Mouse (Mus musculus) mouse embryonic stem cell (cell line): Measurements from ENCODE around the gene Stat5a.

Experiments used
- in situ Hi-C, 2 experiments: fragments of 300-500 bp; cut with MboI; formaldehyde crosslinking; loops; 1 replicate in 1 of 2; 3 replicates in 1 of 2; pipeline ENCODE4 v1.14.3; 2019 to 2020; ENCODE audit warnings: low sequenced_read_pairs in 2 of 2, low pct_unique_long_range_greater_than_20kb in 1 of 2, mixed read lengths in 1 of 2; ENCODE audit not compliant: unreplicated experiment in 1 of 2

Gene Stat5a

DNA sequence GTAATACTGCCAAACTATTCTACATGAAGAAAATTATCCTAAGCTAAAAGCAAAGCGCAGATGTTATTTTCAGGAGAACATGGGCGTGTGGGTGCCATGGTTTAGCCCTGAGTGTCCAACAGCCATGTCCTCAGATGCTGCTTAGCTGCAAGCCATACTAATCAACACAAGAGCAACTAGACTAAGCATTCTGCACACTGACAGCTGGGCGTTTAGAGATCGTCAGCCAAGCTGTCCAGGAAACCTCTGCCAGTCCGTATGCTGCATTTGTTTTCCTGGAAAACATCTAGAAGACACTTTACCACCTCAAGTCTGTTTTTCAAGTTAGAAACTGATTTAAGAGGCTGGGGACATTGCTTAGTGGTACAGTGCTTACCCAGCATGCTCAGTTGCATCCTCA lies 55.3 kb downstream of the Stat5a start:
- in situ Hi-C loops = no loop called here

DNA sequence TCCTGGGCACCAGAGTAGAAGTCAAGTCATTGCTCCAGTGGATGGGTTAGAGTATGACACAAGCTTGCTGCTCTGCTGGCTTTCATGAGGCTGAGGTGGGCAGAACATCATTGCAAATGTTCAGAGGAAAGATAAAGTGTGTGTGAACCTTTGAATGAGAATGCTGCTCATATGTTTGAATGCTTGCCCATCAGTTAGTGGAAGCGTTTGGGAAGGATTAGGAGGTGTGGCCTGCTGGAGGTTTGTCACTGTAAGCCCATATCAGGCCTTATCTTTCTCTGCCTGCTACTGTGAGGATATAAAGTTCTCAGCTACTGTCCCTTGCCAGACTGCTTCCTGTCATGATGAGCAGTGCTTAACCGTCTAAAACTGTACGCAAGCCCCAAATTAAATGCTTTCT lies 55.9 kb downstream of the Stat5a start:
- in situ Hi-C loops = no loop called here

DNA sequence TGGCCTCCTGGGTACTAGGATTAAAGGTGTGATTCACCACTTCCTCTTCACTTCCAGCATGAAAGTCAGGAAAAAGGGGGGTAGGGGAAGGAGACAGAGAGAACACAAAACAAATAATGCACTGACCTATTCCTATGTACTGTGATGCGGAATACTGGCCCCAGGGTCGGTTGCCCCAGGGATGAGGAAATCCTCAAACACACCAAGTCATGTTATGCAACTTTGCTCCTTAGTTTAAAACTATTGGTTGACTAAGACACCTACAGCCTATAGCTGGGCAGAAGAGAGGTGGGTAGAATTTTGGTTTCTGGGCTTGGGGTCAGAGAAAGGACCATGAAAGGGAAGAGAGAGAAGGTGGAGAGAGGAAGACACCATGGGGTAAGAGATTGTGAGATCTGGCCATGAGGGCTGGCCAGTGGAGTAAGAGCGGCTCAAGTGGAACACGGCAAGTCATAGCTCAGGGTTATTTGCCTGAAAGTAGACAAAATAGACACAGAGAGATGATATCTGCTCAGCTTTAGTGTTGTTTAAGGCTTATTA lies 57.4 kb downstream of the Stat5a start:
- in situ Hi-C loops = no loop called here

DNA sequence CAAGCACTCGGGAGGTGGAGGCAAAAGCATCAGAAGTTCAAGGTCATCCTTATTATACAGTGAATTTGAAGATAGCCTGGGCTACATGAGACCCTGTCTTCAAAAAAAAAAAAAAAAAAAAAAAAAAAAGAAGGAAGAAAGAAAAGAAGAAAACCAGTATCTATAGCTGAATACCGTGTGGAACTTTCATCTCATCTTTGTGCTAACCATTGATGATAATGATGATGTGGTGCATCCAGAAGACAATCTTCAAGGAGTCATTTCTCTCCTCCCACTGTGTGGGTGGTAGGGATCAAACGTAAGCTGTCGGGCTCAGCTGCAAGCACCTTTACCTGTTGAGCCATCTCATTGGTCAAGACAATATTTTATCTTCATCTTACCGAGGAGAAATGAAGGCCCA lies 58.9 kb downstream of the Stat5a start:
- in situ Hi-C loops = no loop called here

DNA sequence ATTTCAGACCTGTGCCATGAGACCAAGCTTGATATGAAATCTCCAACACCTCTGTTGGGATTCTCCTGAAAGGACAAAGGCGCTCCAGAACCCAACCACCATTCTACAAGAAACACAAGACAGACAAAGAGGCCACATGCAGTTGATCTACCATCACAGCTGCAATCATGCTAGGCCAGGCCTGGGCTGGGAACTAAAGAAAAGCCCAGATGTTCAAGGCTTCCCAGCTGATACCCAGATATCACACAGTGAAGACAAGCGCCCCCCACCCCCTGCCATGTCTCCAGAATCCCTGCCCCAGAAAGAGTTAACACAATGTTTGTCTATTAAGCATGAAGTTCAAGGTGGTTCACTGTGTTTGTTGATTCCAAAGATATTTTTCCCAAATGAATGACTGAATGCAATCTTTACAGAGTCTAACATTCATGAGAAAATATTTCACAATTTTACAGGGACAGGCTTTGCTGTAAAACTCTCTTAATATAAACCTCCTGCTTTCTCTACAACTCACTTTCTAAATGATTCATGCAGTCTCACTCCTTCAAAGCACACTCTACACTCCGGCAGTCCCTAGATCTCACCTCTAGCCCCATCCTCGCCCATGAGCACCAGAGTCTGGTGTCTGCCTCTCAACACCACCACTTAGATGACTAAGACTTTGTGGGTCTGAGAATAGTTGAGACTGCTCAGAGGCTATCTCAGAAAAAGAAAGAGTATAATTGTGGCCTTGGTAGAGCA lies 61.9 kb downstream of the Stat5a start:
- in situ Hi-C loops = no loop called here

DNA sequence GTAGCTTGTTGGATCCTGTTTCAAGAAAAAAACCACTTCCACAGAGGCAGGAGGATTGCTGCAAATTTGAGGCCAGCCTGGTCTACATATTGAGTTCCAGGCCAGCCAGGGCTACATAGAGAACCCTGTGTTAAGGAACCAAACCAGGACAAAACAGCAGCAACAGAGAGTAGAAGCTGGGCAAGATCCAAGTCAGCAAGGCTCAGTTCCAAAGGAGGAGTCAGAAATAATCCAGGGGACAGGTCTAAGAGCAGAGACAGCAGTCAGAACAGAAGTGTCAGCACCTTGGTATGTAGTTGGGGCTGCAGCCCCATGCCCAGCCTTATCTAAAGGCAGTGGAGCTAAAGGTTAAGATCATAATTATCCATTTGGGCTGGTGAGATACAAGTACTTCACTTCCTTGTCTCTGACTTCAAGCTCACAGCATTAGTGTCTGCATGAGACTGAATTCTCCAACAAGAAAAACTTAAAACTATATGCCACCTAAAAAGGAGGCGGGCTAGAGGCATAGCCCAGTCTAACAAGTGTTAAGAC lies 65.3 kb downstream of the Stat5a start:
- in situ Hi-C loops = no loop called here

DNA sequence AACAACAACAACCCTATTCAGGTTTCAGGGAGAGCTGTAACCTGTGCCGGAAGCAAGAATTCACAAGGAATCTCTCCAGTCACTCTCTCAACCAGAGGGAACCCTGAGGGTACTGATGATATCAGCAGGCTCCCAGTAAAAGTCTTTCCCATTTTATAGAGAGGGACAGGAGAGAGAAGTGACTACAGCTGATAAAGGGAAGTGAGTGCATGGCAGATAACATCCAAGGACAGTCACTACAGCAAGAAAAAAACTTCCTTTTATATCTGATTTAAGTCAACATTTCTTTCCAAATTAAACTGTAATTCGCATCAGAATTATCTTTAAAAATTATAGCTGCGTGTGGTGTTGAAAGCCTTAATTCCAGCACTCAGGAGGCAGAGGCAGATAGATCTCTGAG lies 68.2 kb downstream of the Stat5a start:
- in situ Hi-C loops = no loop called here

DNA sequence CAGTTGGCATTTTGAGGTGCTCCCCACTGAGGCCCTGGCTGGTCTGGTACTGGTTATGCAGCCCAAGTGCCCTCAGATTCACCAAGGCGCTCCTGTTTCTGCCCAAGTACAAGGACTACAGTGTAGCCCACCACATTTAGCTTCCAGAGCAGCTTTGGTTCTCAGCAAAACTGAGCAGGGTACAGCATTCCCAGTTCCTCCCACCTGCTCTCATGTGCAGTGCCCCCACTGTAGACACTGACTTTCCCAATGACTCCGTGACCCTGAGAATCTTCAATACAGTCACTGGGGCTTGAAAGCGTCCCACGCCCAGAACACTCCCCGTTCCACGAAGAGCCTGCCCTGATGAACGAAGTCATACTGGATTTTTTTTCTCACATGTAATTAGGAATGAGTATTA lies 71.5 kb downstream of the Stat5a start:
- in situ Hi-C loops = no loop called here

DNA sequence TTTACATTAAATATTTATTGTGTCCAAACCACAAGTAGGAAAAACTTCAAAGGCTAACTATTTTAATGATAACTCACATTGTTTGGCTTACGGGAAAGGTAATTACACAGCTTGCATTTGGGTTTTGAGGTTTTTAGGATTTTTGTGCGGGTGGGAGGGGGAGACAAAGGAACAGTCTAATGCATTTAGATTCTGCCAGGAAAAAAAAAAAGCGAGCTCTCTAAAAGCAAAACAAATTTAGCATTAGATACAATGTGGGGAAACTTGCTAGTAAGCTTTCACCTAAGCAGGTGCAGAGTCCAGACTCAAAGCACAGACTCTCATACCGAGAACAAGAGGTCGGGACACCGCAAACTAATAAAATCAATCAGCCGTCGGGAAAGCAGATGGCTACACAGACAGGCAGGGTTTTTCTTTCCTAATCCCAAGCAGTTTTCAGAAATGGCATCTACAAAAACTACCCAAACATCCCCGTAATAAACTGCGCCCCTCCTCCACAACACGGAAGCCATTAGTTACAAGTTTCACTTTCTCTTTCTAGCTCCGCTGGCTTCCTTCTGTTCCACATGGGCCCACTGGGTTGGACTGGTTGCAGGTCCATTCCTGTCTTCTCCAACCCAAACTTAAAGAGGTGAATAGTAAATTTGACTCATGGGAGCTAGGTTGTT lies 72.2 kb downstream of the Stat5a start:
- in situ Hi-C loops = no loop called here
